Mouse (Mus musculus) testis, adult 2 months (tissue): ENCODE measurements at regions not wholly inside any gene's neighbourhood (a gene's known extent, or its start where the extent isn't known, plus 50 kb on each side); places are given as distances from the start of the nearest gene placed in this dataset.

Experiments
- CTCF ChIP-seq: fragments of 200-500 bp; IDR thresholded peaks from 2 replicates; pipeline ENCODE4 v1.5.1; 2012; ENCODE audit warnings: low read depth, mild to moderate bottlenecking, inconsistent platforms, low read length, moderate library complexity; ENCODE audit not compliant: control insufficient read depth, insufficient read depth, insufficient replicate concordance
- POLR2A ChIP-seq: fragments of 200-500 bp; IDR thresholded peaks from 2 replicates; pipeline ENCODE4 v1.6.1; 2012; ENCODE audit warnings: low read depth, mild to moderate bottlenecking, inconsistent platforms, low read length, moderate library complexity; ENCODE audit not compliant: control insufficient read depth

DNA sequence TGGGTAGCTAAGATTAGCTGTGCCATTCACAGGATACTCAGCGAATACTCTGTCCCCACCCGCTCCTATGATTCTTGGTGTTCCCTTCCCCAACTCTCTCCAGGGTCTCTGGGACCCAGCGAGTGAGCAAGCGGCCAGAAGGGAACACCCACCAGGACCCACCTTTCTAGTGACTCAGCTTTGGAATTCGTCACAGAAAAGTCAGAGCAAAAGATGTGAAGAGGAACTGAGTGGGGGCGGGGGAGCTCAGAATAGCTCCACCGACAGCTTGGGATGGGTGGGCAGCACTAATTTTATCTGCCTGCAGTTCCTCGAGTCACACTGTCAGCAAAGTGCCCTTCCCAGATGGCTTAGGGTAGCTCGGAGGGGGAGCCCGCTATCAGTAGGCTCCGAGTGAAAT, 140.6 kb downstream of the 9530068E07Rik start:
- TF ChIP-seq CTCF (no peak), POLR2A (no peak)
